Mouse (Mus musculus): Measurements from ENCODE around the gene Gm45521.
A peak's percentile ranks its signal among the peaks of the same experiment; 100 is the strongest.

The Gm45521 gene

GRCm38 (mm10) chr14:7954071-7954471 lies 3.0 kb upstream of the Gm45521 start:
- no peak for DNase-seq

GRCm38 (mm10) chr14:7956427-7956826 lies 661 bp upstream of the Gm45521 start:
- no peak for DNase-seq

GRCm38 (mm10) chr14:7960616-7961015 lies 3.5 kb downstream of the Gm45521 start:
- DNase-seq: peak; percentile 13

GRCm38 (mm10) chr14:7961714-7962113 lies 4.6 kb downstream of the Gm45521 start:
- no peak for DNase-seq

- no peak for DNase-seq
Observed at GRCm38 (mm10) chr14:7962626-7963025, 5.5 kb downstream of the Gm45521 start.

GRCm38 (mm10) chr14:7963160-7963559 lies 6.1 kb downstream of the Gm45521 start:
- no peak for DNase-seq

GRCm38 (mm10) chr14:7964219-7964889 lies 7.3 kb downstream of the Gm45521 start:
- DNase-seq: peak; percentile 37

GRCm38 (mm10) chr14:7971889-7972493 lies 14.9 kb downstream of the Gm45521 start:
- DNase-seq: no peak

- no peak for DNase-seq
Observed at GRCm38 (mm10) chr14:7974643-7975042, 17.6 kb downstream of the Gm45521 start.

- no peak for DNase-seq
Observed at GRCm38 (mm10) chr14:7975177-7975576, 18.1 kb downstream of the Gm45521 start.

GRCm38 (mm10) chr14:7977471-7977870 lies 20.4 kb downstream of the Gm45521 start:
- DNase-seq: no peak

GRCm38 (mm10) chr14:7978183-7978582 lies 21.1 kb downstream of the Gm45521 start:
- DNase-seq: no peak

GRCm38 (mm10) chr14:7981226-7981625 lies 24.1 kb downstream of the Gm45521 start:
- no peak for DNase-seq

GRCm38 (mm10) chr14:7986913-7987312 lies 29.8 kb downstream of the Gm45521 start:
- no peak for DNase-seq

- DNase-seq: no peak
Observed at GRCm38 (mm10) chr14:7989371-7989770, 32.3 kb downstream of the Gm45521 start.

- no peak for DNase-seq
Observed at GRCm38 (mm10) chr14:7989961-7990360, 32.9 kb downstream of the Gm45521 start.

GRCm38 (mm10) chr14:7991108-7991776 lies 34.2 kb downstream of the Gm45521 start:
- no peak for DNase-seq

- no peak for DNase-seq
Observed at GRCm38 (mm10) chr14:7992158-7992557, 35.1 kb downstream of the Gm45521 start.

GRCm38 (mm10) chr14:7994271-7994767 lies 37.2 kb downstream of the Gm45521 start, which contains the start of gene Dnase1l3:
Gene Dnase1l3 (minus strand): TSS chr14:7994573.
- DNase-seq: peak; percentile 44

- DNase-seq: peak; percentile 83
Observed at GRCm38 (mm10) chr14:7997255-7997696, 40.2 kb downstream of the Gm45521 start.

GRCm38 (mm10) chr14:7999030-7999429 lies 41.9 kb downstream of the Gm45521 start:
- DNase-seq: no peak

- no peak for DNase-seq
Observed at GRCm38 (mm10) chr14:7999435-7999834, 42.3 kb downstream of the Gm45521 start.

- DNase-seq: no peak
Observed at GRCm38 (mm10) chr14:8000247-8000646, 43.2 kb downstream of the Gm45521 start.
